Mouse (Mus musculus): Measurements from ENCODE around the gene Man1b1. TPM values are rescaled to one million over a fixed set of nuclear protein-coding genes. Genes with fewer than 3 reads are reported as not detected.

The Man1b1 gene
- polyA plus RNA-seq, 1 experiment from 2014 or later = 53.2 TPM

- Histone ChIP-seq H3K4me3 (replicated peaks) (peak overlapping the region; percentile 73), H3K27me3 (peaks cover 8% of the 10 kb centered on the region; the same call in 1 of the 2 replicates), H3K4me1 (peaks cover 27% of the 10 kb centered on the region), H3K9ac (peak overlapping the region; percentile 65), H3K36me3 (peaks cover 29% of the 10 kb centered on the region), H3K4me2 (peak overlapping the region; percentile 97), H3K9me3 (replicated peaks) (no peaks in the 10 kb centered on the region), H3K27ac (0 out of 2 replicates have a peak overlapping the region, but pooled peaks have one; percentile 62)
- peak; percentile 10; the same call in 1 of the 2 replicates for ATAC-seq (replicated peaks; ENCODE audit: low FRiP score)
- WGBS = 2% methylated on average over 42 of the region's 42 CpGs
These were observed 40.7 kb downstream of the Man1b1 start for GRCm38 (mm10) chr2:25372644-25373391.

- ATAC-seq (replicated peaks; ENCODE audit: low FRiP score) = no peak
- peaks cover 4% of the 10 kb centered on the region; the same call in 1 of the 2 replicates for H3K27me3 ChIP-seq
- peak overlapping the region; percentile 97 for H3K4me2 ChIP-seq
- H3K4me1 ChIP-seq = peaks cover 27% of the 10 kb centered on the region
- 26% methylated on average over 1 of the region's 2 CpGs for WGBS
- peak overlapping the region; percentile 65; the same call in 1 of the 2 replicates for H3K9ac ChIP-seq
- H3K27ac ChIP-seq = no peak overlapping the region
- no peaks in the 10 kb centered on the region for H3K9me3 ChIP-seq (replicated peaks)
- H3K4me3 ChIP-seq (replicated peaks) = peak overlapping the region; percentile 73
- H3K36me3 ChIP-seq = peaks cover 35% of the 10 kb centered on the region
These were observed 41.3 kb downstream of the Man1b1 start for GRCm38 (mm10) chr2:25373431-25373830.

- Histone ChIP-seq H3K9ac (no peak overlapping the region), H3K4me2 (no peak overlapping the region), H3K36me3 (peaks cover 40% of the 10 kb centered on the region), H3K27ac (no peak overlapping the region), H3K4me1 (peaks cover 26% of the 10 kb centered on the region), H3K4me3 (replicated peaks) (no peak overlapping the region), H3K27me3 (no peaks in the 10 kb centered on the region), H3K9me3 (replicated peaks) (no peaks in the 10 kb centered on the region)
- WGBS = 66% methylated on average over 4 of the region's 4 CpGs
- ATAC-seq (replicated peaks; ENCODE audit: low FRiP score) = no peak
These were observed 44.5 kb downstream of the Man1b1 start for GRCm38 (mm10) chr2:25376589-25376988.

- Histone ChIP-seq H3K27me3 (no peaks in the 10 kb centered on the region), H3K9me3 (replicated peaks) (no peaks in the 10 kb centered on the region), H3K4me2 (no peak overlapping the region), H3K9ac (no peak overlapping the region), H3K27ac (no peak overlapping the region), H3K4me3 (replicated peaks) (no peak overlapping the region), H3K36me3 (no peaks in the 10 kb centered on the region), H3K4me1 (no peaks in the 10 kb centered on the region)
- no peak for ATAC-seq (replicated peaks; ENCODE audit: low FRiP score)
- 79% methylated on average over 5 of the region's 5 CpGs for WGBS
These were observed 52.4 kb downstream of the Man1b1 start for GRCm38 (mm10) chr2:25384492-25384891.

- H3K4me3 ChIP-seq (replicated peaks) = no peak overlapping the region
- H3K36me3 ChIP-seq = no peaks in the 10 kb centered on the region
- no peak overlapping the region for H3K27ac ChIP-seq
- H3K9ac ChIP-seq = no peak overlapping the region
- no peak for ATAC-seq (replicated peaks; ENCODE audit: low FRiP score)
- WGBS = 80% methylated on average over 5 of the region's 5 CpGs
- H3K4me1 ChIP-seq = peaks cover 24% of the 10 kb centered on the region
- peaks cover 22% of the 10 kb centered on the region for H3K27me3 ChIP-seq
- no peak overlapping the region for H3K4me2 ChIP-seq
- H3K9me3 ChIP-seq (replicated peaks) = no peaks in the 10 kb centered on the region
These were observed 59.1 kb downstream of the Man1b1 start for GRCm38 (mm10) chr2:25391266-25391665.

- Histone ChIP-seq H3K4me1 (peaks cover 33% of the 10 kb centered on the region), H3K4me3 (replicated peaks) (no peak overlapping the region), H3K27ac (peak overlapping the region; percentile 27; the same call in 1 of the 2 replicates), H3K36me3 (no peaks in the 10 kb centered on the region), H3K4me2 (no peak overlapping the region), H3K27me3 (peaks cover 55% of the 10 kb centered on the region), H3K9ac (no peak overlapping the region), H3K9me3 (replicated peaks) (no peaks in the 10 kb centered on the region)
- peak; percentile 44; the same call in 1 of the 2 replicates for ATAC-seq (replicated peaks; ENCODE audit: low FRiP score)
- WGBS = 37% methylated on average over 3 of the region's 3 CpGs
These were observed 62.4 kb downstream of the Man1b1 start for GRCm38 (mm10) chr2:25394281-25395221.

- peaks cover 69% of the 10 kb centered on the region for H3K27me3 ChIP-seq
- H3K4me3 ChIP-seq (replicated peaks) = peak within 1 kb of the TSS; percentile 50
- no peaks in the 10 kb centered on the region for H3K9me3 ChIP-seq (replicated peaks)
- ATAC-seq (replicated peaks; ENCODE audit: low FRiP score) = peak; percentile 55
- peak within 1 kb of the TSS; percentile 90 for H3K4me2 ChIP-seq
- H3K27ac ChIP-seq = no peak within 1 kb of the TSS
- H3K9ac ChIP-seq = peak within 1 kb of the TSS; percentile 24
- peaks cover 37% of the 10 kb centered on the region for H3K4me1 ChIP-seq
- 3% methylated on average over 57 of the region's 57 CpGs for WGBS
- no peaks in the 10 kb centered on the region for H3K36me3 ChIP-seq
These were observed 63.8 kb downstream of the Man1b1 start, which contains the start of gene Entpd2 for GRCm38 (mm10) chr2:25395721-25396596. Entpd2 (plus strand) TSS chr2:25395874.

GRCm38 (mm10) chr2:25396597-25396983 lies 64.5 kb downstream of the Man1b1 start:
- Histone ChIP-seq H3K9ac (no peak overlapping the region), H3K27me3 (peaks cover 75% of the 10 kb centered on the region), H3K36me3 (no peaks in the 10 kb centered on the region), H3K4me3 (replicated peaks) (peak overlapping the region; percentile 50), H3K9me3 (replicated peaks) (no peaks in the 10 kb centered on the region), H3K4me2 (peak overlapping the region; percentile 90), H3K27ac (no peak overlapping the region), H3K4me1 (peaks cover 37% of the 10 kb centered on the region)
- no peak for ATAC-seq (replicated peaks; ENCODE audit: low FRiP score)
- WGBS = 36% methylated on average over 3 of the region's 3 CpGs

GRCm38 (mm10) chr2:25397010-25397409 lies 64.9 kb downstream of the Man1b1 start:
- peaks cover 79% of the 10 kb centered on the region for H3K27me3 ChIP-seq
- H3K9me3 ChIP-seq (replicated peaks) = no peaks in the 10 kb centered on the region
- ATAC-seq (replicated peaks; ENCODE audit: low FRiP score) = no peak
- H3K36me3 ChIP-seq = no peaks in the 10 kb centered on the region
- H3K9ac ChIP-seq = no peak overlapping the region
- H3K4me2 ChIP-seq = peak overlapping the region; percentile 90; the same call in 1 of the 2 replicates
- H3K4me3 ChIP-seq (replicated peaks) = no peak overlapping the region; the same call in 1 of the 2 replicates
- H3K4me1 ChIP-seq = peaks cover 37% of the 10 kb centered on the region
- H3K27ac ChIP-seq = no peak overlapping the region
- WGBS = 39% methylated on average over 1 of the region's 1 CpGs

- ATAC-seq (replicated peaks; ENCODE audit: low FRiP score) = no peak
These were observed 65.9 kb downstream of the Man1b1 start for GRCm38 (mm10) chr2:25398065-25398464.

GRCm38 (mm10) chr2:25399051-25399450 lies 66.9 kb downstream of the Man1b1 start, which contains the start of gene Npdc1:
Npdc1 (plus strand) TSS chr2:25399351.
- 71% methylated on average over 8 of the region's 8 CpGs for WGBS
- ATAC-seq (replicated peaks; ENCODE audit: low FRiP score) = no peak
- Histone ChIP-seq H3K4me3 (replicated peaks) (no peak within 1 kb of the TSS), H3K36me3 (no peaks in the 10 kb centered on the region), H3K4me1 (peaks cover 48% of the 10 kb centered on the region), H3K27ac (no peak within 1 kb of the TSS), H3K4me2 (no peak within 1 kb of the TSS), H3K27me3 (peaks cover 96% of the 10 kb centered on the region), H3K9ac (no peak within 1 kb of the TSS), H3K9me3 (replicated peaks) (no peaks in the 10 kb centered on the region)

More at GRCm38 (mm10) chr2:25398065-25398464, 65.9 kb downstream of the Man1b1 start:
- H3K4me3 ChIP-seq (replicated peaks) = no peak overlapping the region
- H3K36me3 ChIP-seq = no peaks in the 10 kb centered on the region
- H3K9me3 ChIP-seq (replicated peaks) = no peaks in the 10 kb centered on the region
- no peak overlapping the region for H3K4me2 ChIP-seq
- no peak overlapping the region for H3K27ac ChIP-seq
- no peak overlapping the region for H3K9ac ChIP-seq
- H3K4me1 ChIP-seq = peaks cover 43% of the 10 kb centered on the region
- WGBS = 94% methylated on average over 7 of the region's 7 CpGs
- peaks cover 89% of the 10 kb centered on the region for H3K27me3 ChIP-seq
